Mouse (Mus musculus): ENCODE measurements at regions not wholly inside any gene's neighbourhood (a gene's known extent, or its start where the extent isn't known, plus 50 kb on each side); places are given as distances from the start of the nearest gene placed in this dataset.

- no peak for TF ChIP-seq EP300 (IDR thresholded peaks at IDR 0.05; ENCODE audit: insufficient read depth, low read depth, low read length)
- no peak for TF ChIP-seq CTCF (IDR thresholded peaks at IDR 0.05; ENCODE audit: low read depth, low read length)
Measured at GRCm38 (mm10) chr8:60825676-60826442, 64.4 kb upstream of the Hpf1 start.
